Mouse (Mus musculus): ENCODE data around the gene Fgf5.

The Fgf5 gene

DNA sequence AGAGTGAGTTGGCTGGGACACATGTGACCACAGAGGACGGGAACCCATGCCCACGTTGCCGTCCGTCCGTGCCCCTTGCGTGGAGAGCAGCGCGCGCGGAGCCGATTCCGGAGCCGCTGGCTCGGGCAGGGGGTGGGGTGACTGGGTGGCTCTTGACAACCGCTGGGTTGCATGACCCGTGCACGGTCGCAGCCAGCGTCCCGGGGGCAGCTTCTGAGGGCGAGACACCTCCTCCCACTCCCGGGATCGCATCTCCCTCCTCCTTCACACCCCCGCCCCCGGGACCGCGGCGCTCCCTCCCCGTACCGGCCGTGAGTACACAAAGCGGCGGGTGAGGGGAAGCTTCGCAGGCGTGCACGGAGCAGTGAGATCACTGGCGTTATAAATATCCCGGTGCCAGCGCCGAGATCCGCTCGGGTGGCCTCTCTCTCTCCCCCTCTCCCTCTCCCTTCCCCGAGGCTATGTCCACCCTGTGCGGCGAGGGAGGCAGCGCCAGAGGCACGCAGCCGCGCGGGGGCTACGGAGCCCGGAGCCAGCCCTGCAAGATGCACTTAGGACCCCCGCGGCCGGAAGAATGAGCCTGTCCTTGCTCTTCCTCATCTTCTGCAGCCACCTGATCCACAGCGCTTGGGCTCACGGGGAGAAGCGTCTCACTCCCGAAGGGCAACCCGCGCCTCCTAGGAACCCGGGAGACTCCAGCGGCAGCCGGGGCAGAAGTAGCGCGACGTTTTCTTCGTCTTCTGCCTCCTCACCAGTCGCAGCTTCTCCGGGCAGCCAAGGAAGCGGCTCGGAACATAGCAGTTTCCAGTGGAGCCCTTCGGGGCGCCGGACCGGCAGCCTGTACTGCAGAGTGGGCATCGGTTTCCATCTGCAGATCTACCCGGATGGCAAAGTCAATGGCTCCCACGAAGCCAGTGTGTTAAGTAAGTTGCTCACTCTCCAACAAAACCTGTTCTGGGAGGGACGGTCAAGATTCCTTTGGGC, at the start of gene Fgf5:
Gene Fgf5, plus strand, starts transcription at position 347 of the 984 bp plus-strand sequence.
- peak; percentile 64 to 76 for DNase-seq

- DNase-seq, result no peak
These were observed 41.5 kb upstream of the Fgf5 start for GRCm38 (mm10) chr5:98212501-98212900.

DNA sequence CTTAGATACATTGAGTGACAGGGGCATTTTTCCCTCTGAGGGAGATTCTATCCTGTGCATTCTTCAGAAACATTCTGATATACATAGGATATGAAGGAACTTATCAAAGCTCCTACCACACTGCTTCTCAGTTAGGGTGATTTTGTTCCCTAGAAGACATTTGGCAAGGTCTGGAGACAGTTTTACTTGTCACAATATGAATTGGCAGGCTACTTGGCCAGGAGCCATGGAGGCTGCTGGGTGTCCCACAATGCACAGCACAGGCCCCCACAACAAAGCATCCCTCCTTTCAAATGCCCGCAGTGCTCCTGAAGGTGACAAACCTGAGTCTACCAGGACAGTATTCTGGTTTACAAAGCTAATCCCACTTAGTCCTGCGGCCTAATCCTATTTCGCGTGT, 32.0 kb upstream of the Fgf5 start:
- peak; percentile 78 to 83 for DNase-seq

GRCm38 (mm10) chr5:98226710-98227109, 27.3 kb upstream of the Fgf5 start:
- DNase-seq, result no peak

DNA sequence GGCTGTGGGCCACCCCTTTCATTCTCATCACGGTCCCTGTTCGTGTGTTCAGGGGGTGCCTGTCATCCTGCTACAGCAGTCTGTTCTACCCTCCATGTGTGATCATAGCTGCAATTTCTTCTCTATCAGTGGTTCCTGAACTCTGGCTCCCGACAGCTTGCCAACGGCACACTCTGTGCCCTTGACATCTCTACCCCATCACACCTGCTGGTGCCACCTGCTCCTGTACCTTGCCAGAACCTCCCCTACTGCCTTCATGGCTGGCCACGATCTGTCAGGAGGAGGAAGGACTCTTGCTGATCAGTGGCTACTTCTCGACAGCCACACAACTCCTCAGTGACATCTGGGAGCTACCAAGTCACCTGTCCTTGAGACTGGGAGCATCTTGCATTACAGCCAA, 24.5 kb upstream of the Fgf5 start:
- peak; percentile 83 to 88 for DNase-seq

GRCm38 (mm10) chr5:98238466-98238865, 15.5 kb upstream of the Fgf5 start:
- DNase-seq, result peak; percentile 45

- no peak for DNase-seq
These were observed 12.6 kb upstream of the Fgf5 start for GRCm38 (mm10) chr5:98241322-98241829.

GRCm38 (mm10) chr5:98245303-98245702, 8.7 kb upstream of the Fgf5 start:
- no peak for DNase-seq

DNA sequence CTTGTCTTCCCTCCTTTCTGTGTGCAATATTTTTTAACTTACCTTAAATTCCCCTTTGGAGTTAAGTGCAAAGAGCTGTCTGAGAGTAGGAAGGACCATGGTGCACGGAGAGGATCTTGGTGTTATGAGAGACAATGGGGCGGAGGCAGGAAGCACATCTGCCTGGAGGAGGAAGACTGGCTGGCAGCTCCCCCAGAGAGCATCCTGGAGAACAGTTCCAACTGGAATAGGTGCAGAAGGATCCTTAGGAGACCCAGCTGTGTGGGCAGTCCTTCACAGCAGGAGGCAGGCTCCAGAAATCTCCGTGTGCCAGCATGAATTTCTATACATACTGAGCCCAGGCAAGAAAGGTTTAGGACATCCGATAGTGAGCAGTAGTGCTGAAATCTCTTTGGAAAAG, 8.0 kb upstream of the Fgf5 start:
- DNase-seq, result no peak

DNA sequence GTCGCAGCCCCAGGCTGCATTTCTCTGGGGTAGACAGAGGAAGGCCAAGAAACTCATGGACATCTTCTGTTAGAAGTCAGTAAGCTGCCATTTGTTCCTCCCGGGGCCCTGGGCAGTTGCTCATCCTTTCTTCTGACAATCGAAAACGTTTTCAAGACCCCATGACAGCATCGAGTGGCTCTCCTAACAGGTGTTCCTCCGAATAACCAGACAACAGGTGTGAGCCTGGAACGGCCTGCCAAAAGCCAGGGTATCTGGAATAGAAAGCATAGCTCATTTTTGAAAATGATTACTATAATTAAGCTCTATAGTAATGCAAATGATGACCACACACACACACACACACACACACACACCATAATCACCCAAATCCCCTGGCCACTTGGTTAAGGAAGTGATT, 7.2 kb upstream of the Fgf5 start:
- no peak for DNase-seq

- peak in 1 of 2 experiments; percentile 36 for DNase-seq
These were observed 6.5 kb upstream of the Fgf5 start for GRCm38 (mm10) chr5:98247516-98247915.

DNA sequence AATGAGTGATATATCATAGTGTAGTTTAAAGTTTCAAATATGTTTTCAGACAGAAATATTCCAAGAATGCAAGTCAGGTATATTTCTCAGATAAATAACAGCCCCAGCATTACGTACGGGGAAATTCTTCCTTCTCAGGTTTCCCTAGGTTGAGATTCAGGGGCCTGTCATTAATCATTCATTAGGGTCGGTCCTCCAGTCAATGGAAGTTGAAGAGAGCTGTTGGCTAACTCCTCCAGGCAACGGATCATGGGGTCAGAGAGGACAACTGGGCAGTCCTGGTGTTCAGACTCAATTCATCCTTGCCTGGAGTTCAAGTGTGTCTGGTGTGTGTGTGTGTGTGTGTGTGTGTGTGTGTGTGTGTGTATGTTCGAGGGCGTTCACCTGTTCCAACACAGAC, 837 bp upstream of the Fgf5 start:
- DNase-seq, result no peak

DNA sequence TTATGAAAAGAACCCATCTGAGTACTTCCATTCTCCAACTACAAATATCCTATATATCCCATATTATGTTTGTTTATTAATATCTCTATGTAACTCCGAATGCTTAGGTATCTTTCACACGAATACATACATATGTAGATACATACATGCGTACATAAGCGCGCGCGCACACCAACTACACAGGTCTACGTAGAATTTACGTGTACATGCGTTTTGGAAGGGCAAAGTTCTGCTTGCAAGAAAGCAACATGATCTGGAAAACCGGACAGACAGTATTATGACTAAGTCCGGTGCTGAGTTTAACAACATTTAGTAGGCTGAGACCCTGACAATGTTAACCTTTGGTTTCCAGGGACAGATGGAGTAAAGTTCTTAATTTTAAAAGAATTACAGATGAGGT, 1.2 kb downstream of the Fgf5 start:
- no peak for DNase-seq

DNA sequence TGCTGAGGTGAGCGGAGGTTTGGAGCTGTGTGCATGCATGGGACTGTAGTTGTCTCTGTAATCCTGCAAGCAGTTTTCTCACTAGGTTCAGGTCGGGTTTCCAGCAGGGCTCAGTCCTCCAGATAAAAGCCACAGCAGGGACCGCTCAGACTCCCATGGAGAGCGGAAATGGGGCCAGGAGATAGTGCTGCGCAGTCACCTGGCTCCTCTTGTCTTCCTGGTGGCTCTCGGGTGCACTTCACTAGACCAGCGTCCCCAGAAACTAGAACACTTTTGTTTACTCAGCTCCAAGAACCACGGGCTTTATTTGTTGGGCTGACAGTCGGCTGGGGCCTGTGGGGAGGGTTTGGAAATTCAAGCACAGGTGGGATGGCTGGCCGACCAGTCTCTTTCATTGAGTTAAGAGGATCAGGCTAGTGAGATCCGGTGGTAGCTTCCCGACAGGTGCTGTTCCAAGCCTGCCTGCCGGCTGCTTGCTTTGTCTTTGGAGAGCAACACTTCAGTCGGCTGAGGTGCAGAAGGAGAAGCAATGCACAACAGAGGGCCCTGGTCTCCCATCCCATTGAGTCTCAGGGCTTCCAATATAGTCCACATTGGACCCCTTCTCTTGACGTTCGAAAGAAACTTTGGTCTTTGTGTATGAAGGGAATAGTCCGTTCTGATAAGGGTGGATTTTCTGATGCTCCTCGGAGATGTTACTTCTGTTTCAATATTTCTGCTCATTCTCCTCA, 1.9 kb downstream of the Fgf5 start:
- peak; percentile 64 to 75 for DNase-seq

- no peak for DNase-seq
These were observed 21.4 kb downstream of the Fgf5 start for GRCm38 (mm10) chr5:98275318-98275818.

- DNase-seq, result no peak
These were observed 28.0 kb downstream of the Fgf5 start for GRCm38 (mm10) chr5:98281993-98282392.

GRCm38 (mm10) chr5:98283696-98284478, 29.9 kb downstream of the Fgf5 start:
- no peak for DNase-seq

GRCm38 (mm10) chr5:98290642-98291041, 36.7 kb downstream of the Fgf5 start:
- no peak for DNase-seq

DNA sequence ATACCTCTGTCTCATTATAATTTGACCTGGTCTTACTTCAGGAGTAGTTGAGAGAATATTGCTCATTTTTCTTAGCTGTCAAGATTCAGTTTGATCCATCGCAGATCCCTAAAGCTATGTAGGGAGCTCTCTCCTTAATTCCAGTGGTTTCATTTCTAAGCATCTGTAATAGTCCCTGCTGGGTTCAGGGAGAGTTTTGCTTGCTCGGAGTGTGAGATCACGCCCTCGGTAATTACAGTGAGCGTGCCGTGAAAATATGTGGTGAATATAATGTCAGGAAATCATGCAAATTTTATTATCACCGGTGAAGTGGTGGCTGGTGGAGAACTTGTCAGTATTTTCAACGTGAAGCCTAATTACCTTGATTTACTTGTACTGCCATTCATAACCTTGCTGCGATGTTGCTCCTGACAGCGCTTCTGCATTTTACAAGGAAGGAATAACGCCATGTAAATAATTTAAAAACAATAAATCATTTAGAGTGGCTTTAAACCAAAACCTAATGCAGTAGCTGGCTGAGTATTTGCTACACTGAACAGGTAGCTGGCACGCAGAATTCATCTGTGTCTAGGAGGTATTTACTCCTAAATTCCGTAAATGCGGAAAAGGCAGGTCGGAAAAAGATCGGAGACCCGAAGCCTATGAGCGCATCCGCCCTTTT, 38.5 kb downstream of the Fgf5 start:
- peak in 1 of 2 experiments; percentile 14 for DNase-seq

DNA sequence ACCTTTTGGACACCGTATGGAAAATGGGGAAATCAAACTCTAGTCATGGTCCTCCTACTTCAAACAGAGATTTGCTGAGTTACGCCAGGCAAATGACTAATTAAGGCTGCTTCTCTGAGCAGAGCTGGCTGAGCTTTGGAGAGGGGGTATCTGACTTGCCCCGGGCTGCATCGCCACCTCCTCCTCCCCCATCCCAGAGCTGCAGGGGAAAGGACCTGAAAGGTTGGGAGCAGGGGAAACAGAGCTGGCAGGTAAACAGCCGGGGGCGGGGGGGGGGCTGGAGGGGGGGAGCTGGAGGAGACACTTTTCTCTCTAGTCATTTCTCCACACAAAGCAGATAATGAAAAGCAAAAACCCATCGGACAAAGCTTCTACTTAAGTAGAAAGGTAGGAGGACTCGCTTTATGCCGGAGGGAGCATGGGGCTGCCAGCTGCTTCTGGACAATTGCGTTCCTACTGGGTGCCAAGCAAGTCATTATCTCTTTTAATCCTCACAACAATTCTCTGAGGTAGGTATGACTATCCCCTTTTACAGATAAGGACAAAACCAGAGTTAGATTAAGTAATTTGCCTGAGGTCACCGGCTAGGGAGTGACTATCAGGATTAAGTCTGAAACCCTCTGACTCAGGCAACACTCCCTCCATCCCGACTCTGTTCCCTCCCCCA, 39.2 kb downstream of the Fgf5 start:
- no peak for DNase-seq

DNA sequence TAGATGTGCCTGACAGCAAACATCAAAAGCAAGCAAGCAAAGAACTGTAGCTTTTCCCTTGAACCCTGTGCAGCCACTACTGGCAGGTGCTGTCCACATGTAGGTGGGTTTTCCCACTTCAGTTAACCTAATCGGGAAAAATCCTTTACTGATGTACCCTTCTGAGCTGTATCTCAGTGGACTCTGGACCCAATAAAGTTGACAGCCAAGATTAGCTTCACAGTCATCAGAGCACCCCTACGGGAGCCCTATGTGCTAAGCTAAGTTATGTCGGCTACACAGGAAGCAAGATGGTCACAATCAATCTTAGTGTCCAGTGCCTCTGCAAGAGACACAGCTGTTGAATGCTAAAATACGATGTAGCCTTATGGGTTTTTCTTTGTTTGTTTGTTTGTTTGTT, 46.1 kb downstream of the Fgf5 start:
- DNase-seq, result no peak

Data from cerebellum, postnatal 14 days (tissue).